Mouse (Mus musculus): Measurements from ENCODE around the gene Btaf1.
"Not testable (repeated sequence)": the region's sequence is repeated elsewhere in the genome, so short reads cannot be mapped to it uniquely, and the experiment has no call there.

The Btaf1 gene

DNA sequence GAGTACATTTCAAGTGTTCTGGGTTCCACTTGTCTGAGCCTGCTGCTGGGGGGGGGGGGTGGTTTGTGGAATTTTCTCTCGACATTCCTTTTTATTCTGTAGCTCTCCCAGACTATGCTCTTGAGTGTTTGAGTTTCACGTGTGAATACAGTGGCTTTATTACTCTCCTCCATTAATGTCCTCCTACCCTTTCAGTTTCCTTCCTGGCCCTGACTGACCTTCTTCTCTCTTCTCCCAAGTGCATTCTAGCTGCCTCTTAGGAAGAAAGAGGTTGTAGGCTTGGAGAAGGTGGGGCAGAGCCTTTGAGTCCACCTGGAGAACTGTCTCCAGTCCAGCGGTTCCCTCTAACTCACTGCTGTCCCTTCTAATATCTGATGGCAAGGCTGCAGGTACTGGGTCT, 2.9 kb upstream of the Btaf1 start:
- no peak for DNase-seq

DNA sequence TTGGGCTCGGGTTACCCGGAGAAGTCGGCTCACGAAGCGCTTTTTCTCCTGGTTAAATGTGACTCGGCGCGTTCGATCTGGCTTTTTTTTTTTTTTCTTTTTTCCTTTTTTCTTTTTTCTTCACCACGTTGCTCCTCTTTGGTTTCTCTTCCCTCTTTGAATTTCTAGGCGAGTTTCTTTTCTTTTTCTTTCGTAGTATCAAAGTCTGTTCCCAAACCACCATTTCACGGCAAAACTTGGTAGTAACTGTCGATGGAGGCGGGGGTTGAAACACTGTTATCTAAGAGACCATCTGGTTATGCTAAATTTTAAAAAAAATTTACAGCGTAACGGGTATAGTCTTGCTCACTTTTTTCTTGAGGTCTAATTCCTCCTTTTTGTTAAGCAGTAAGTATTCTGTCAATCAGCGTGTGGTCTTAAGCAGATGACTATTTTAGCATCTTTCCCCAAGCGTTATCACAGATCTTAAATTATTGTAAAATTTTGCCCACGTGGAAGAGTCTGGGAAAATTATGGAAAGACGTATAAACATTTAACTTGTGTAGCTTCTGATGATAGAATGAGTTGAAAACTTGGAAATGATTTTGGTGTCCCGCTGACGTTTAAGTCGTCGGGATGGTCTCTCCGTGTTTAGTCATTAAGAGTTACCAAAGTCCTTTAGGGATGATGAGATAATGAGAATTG, 816 bp downstream of the Btaf1 start:
- no peak for DNase-seq

DNA sequence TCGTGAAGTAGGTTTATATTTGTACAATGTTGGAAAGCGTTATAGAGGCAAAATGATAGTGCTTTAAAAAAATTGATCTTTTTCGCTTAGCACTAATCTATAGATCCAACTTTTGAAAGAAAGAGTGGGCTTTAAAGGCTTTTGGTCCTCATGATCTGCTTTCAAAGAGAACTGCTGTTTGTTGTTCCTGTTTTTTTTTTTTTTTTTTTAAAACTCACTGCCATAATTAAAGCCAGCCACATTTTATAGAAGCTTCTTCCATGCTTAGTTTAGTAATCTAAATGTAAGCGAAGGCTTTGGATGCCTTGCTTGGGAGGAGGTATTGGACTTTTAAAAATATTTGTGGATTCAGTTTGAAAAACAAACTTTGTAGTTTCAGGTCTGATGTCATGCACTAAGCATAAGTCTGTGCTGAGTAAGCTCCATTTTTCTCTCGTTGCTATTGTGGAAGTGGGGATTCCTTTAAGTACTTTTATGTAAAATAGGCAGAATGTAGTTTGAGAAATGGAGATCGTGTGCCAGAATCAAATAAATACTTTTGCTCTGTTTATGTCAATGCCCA, 2.0 kb downstream of the Btaf1 start:
- no peak for DNase-seq

DNA sequence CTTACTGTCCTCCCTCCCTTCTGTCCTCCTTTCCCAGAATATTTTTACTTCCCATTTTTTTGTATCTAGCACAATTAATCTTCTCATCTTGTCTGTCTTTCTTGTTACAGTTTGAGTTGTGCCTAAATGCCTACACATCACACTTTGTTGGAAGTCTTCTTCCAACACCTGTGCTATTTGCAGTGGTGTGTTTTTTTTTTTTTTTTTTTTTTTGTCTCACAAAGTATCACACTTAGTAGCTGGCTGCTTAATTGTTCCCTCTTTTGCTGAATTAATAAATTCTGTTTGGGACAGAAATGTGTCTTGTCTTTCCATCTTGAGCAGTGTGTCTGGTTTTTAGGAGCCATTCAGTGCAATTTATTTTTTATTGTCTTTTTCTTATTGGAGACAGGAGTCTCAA, 3.9 kb downstream of the Btaf1 start:
- DNase-seq: no peak

DNA sequence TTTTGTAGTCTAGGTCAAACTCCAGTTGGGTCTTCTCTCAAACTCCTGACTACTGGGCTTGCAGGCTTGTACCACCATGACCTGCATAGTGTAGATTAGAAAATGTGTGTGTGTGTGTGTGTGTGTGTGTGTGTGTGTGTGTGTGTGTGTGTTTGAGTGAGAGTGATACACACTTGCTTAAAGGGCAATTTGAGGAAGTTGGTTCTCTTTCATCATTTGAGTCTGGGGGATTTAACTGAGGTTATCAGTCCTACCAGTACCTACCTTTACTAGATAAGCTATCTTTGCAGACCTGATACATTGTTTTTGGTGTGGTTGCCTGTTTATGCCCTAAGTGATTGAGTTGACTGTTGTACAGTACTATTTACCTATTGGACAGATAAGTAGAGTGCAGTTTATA, 6.2 kb downstream of the Btaf1 start:
- no peak for DNase-seq

DNA sequence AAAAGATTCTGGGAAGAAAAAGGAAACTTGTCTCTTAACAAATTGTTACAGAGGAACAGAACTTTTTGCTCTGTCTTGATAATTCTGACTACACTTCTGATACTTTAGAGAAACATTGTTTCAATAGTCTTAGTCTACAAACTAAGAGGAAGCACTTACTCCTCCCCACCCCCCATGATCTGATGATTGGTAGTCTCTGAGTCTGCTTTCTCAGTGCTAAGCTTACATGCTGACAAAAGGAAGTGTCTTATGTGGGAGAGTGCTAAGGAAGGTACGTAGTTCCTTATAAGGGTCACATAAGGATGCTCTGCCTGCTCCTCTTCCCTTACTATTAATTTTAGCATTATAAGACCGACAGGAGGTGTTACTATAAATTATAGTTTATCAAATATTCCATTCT, 6.7 kb downstream of the Btaf1 start:
- no peak for DNase-seq

DNA sequence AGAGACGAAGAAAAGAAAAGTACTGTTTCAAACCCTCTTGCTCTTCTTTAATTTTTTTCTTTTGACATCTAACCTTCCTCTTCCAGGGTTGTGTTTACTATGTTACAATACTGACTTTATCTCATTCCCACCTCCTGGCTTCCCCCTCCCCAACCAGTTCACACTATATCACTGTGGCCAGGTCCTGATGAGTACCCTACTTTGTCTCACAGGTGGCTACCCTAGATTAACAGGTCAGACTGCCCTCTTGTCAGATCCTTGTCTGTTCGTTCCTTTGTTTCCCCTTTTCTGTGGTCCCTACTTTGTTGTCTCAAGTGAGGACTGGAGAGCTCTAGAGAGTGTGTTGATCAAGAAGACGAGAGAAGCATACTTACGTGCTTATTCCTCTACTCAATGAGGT, 10.4 kb downstream of the Btaf1 start:
- no peak for DNase-seq

DNA sequence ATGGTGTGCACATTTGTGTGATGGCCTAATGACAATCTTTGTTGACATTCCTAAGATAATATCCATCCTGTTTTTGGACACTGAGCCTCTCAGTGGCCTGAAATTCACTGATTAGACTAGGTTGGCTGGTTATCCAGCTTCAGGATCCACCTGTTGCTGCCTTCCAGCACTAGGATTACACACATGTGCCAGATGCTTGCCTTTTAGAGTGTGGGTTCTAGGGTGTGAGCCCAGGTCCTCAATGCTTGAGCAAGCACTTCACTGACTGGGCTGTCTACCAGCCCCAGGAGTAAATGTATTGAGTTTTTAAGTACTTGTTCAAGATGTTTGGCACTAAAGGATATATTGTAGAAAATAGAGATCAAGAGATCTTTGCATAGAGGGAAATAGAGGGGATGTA, 12.1 kb downstream of the Btaf1 start:
- DNase-seq: no peak

DNA sequence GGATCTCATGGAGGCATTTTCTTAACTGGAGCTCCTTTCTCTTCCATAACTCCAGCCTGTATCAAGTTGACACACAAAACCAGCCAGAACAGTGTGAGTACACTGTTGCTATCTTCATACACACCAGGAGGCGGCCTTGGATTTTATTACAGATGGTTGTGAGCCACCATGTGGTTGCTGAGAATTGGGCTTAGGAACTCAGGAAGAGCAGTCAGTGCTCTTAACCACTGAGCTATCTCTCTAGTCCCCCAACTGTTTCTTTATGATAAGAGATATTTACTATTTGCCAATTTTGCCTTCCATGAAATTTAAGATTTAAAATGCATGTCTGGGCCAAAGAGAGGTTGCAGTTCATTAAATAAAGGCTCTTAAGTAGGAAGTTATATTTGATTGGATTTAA, 14.2 kb downstream of the Btaf1 start:
- no peak for DNase-seq

DNA sequence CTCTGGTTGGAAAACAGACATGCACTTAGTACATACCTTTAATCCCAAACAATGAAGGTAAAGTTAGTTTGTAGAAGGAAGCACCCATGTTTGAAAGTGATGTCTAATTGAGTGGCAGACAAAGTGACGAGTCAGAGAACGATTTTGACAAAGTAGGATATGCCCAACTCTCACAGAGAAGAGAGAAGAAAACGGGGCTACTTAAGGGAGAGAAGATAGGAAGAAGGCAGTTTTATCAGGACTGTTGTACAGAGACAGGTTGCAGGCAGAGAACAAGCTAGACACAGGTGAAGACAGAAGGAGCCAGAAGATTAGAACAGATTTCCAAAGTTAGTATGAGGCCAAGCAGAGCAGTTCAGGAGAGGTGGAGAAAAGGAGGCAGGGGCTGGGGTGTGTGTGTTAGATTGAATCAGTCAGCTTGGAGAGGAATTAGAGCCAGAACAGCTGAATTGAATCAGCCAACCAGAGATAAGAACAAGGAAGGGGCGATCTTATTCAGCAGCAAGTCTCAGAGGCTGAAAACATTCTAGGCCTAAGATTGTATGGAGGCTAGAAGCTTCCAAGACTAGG, 27.8 kb downstream of the Btaf1 start:
- no peak for DNase-seq

DNA sequence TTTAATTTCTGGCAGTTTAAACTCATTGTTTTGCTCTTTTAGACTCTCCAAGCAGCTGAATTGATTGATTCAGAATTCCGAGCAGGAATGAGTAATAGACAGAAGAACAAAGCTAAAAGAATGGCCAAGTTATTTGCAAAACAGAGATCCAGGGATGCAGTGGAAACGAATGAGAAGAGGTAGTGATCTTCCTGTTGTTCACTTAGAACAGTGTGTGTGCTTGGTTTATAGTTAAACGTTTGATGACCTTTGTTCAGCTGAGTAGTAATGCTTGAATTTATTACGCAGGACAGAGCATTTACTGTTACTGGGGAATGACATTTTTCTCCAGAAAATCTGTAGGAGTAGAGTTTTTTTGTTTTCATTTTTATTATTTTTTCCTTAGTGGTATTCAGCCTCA, 32.5 kb downstream of the Btaf1 start:
- no peak for DNase-seq

DNA sequence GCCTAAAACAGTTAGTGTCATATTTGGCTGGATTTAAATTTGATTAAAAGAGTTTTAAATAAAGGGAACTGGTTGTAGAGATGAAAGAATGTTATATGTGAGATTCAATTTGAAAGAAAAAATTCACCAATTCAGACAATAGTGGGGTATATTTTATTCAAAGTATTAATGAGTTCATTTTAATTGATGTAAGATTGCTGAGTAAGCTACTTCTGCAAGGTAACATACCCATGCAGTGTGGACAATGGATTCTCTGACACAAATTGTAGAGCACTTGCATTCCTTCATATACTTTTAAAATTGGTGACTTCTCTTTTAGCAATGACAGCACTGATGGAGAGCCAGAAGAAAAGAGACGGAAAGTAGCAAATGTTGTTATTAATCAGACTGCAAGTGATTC, 35.4 kb downstream of the Btaf1 start:
- DNase-seq: no peak

DNA sequence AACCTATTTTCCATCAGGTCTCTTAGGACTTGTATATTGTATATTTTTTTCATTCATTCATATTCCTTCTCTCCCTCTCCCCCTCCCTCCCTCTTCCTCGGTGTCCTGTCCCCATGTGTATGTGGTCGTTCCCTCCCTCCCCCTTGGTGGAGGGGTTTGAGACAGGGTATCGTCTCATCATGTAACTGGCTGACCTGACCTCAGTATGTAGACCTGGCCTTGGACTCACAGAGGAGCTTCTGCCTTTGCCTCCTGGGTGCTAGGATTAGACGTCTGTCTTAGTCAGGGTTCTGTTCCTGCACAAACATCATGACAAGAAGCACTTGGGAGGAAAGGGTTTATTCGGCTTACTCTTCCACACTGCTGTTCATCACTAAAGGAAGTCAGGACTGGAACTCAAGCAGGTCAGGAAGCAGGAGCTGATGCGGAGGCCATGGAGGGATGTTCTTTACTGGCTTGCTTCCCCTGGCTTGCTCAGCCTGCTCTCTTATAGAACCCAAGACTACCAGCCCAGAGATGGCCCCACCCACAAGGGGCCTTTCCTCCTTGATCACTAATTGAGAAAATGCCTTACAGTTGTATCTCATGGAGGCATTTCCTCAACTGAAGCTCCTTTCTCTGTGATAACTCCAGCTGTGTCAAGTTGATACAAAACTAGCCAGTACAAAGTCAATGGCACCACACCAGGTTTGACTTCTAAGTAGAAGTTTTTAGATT, 36.8 kb downstream of the Btaf1 start:
- DNase-seq: not testable (repeated sequence)

DNA sequence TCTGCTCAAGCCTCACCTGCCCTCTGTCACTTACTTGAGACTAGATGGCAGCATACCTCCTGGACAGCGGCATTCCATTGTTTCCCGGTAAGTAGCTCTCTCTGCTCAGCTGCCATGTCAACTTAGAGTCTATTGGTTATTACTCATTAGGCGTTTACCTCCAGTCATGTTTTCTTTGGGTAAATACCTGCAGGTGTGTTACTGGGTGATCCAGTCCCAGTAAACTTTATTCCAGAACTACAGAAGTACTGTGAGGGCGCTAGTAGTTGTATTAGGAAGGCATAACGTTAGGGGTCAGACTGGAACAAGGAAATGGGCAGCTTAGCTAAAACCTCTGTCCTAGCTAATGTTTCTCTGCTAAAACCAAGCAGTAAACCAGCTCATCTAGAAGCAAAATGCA, 78.7 kb downstream of the Btaf1 start:
- DNase-seq: no peak

DNA sequence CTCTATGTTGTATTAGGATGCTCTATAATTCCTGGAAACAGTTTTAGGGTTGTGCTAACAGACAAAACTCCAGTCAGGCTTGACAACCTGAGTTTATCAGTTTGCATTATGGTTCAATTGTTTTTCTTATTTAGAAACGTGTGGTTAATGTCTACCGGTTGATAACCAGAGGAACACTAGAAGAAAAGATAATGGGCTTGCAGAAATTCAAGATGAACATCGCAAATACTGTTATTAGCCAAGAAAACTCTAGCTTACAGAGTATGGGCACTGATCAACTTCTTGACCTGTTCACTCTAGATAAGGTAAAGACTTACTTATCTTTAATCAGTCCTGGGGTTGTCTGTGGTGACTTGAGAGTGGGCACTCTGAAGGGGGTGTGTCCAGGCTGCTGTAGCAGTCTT, 84.0 kb downstream of the Btaf1 start:
- no peak for DNase-seq

DNA sequence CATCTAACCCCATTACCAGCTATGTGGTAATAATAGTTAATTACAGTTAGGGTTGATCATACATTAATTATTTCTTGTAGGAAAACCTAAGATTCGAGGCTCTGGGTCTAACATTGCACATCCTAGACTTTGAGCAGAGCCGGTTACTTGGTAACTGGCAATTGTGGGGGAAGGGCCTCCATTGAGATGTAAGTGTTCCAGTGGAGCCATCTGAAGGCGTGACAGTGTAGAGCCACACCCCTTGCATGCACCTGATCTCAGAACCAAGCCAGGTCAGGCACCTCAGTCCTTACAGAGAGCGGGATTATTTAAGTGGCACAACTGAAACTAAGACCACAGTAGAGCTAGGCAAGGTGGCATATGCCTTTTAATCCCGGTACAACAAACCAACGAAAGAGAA, 87.6 kb downstream of the Btaf1 start:
- DNase-seq: no peak

DNA sequence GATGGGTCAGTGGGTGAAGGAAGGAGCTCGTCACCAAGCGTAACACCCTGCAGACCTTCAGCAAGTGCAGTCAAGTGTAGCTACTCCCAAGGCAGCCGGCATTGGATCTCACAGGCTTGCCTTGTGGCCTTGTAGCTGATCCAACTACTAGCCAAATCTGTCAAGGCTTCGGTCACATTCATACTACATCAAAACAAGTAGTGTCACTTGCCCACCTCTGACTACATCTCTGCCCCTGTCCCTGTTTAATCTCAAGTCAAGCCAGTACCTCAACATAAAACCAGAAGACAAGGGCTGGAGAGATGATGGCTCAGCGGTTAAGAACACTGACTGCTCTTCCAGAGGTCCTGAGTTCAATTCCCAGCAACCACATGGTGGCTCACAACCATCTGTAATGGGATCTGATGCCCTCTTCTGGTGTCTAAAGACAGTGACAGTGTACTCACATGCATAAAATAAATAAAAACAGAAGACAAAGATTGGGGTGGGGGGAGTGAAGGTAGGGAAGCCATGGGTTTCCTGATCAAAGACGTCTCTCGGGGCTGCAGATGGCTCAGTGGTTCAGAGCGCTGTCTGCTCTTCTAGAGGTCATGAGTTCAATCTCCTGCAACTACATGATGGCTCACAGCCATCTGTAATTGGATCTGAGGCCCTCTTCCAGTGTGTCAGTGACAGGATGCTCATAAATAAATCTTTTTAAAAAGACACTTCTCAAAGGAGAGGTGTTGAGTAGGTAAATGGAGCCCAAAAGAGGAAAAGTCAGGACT, 88.5 kb downstream of the Btaf1 start:
- no peak for DNase-seq

DNA sequence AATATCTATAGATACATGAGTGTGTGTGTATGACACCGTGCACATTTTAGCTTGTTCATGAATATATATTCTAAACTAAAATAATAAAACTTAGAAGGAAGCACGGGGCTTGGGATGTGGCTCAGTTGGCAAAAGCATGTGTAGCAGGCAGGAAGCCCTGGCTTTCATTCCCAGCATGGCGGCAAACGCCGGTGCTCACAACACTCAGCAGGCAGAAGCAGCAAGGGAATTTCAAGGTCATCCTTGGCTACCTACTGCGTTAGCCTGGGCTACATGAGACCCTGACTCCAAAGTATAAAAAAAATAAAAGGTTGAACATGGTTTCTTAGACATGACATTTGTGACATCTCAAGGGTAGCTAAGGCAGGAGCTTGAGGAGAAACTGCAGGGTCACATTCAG, 91.0 kb downstream of the Btaf1 start:
- DNase-seq: no peak

DNA sequence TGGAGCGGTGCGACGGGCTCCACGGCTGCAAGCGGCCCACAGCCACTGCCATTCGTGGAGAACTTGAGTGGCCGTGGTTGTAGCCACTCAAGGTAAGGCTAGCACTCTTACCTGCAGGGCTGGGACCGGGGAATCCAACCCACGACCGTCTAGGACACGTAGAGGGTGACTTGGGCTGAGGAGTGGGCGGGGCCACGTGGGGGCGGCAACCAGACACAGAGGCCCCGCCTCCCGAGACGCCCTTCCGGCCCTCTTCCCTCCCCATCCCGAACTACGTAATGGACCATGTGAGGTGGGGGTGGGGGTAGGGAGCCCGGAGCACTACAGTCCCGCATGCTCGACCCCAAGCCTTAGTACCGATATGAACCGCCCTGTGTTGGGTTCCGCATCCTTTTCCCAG, 92.5 kb downstream of the Btaf1 start:
- DNase-seq: peak; percentile 44

DNA sequence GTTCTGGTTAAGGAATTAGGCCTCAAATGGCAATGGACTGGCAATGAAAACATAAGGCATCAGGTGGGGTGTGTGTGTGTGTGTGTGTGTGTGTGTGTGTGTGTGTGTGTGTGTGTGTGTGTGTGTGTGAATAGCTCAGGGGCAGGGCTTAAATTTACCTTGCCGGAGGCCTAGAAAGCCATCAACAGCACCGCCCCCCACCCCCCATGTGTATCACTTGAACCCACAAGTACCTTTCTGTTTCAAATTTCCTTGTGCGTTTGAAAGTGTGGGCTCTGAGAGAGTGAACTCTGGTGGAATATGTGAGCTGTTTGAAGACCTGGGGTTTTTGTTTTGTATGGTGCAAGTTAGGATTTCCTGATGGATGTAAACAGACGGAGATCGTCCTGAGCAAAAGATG, 93.1 kb downstream of the Btaf1 start:
- no peak for DNase-seq

DNA sequence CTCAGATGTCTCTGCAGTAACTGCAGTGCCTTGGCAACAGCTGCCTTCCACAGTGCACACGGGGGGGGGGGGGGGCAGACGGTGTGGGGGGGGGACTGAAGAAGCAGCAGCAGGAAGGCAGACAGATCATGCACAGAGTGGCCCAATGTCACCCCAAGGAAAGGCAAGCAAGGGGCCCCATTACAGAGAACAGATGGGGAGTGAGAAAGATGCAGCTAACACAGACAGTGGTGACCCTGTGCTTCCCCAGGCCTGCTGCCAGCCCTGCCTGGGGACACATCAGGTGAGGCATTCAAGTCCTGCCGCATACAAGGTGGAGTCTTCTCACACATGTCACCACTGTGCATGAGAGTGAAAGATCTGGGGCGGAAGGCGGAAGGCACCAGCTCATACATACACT, 94.7 kb downstream of the Btaf1 start:
- DNase-seq: no peak

DNA sequence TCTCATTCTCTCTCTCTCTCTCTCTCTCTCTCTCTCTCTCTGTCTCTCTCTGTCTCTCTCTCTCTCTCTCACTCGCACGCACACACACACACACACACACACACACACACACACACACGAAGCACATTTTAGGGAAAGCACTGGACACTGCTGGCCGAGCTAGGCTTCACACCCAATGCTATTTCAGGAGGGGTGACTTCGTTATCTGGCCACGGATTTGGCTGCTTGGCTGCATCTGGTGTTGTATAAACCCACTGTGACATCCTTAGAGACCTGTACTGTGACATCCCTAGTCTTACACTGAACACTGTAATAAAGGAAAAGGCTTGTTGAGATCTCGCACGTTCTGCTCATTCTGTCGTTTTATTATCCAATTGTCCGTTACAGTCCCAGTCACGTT, 95.1 kb downstream of the Btaf1 start:
- no peak for DNase-seq

DNA sequence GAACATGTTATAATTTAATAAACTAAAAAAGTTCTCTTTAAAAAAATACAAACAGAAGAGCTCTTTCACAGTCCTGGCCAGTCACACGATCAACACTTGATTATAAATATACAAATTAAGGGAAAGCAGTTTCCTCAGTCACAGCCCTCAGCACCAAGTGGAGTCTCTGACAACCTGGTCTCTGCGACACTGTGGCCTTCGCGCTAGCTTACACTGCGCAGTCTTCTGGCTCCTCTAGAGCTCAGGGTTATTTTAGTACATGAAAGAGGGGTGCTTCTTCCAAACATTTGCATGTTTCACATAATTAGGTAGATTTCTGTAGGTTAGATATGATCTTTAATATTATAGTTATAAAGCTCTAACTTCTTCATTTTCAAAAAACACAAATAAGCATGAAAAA, 96.3 kb downstream of the Btaf1 start:
- no peak for DNase-seq
